Mouse (Mus musculus): ENCODE results near the gene Chad. TPM values are rescaled to one million over a fixed set of nuclear protein-coding genes. Genes with fewer than 3 reads are reported as not detected.

The Chad gene
- total and polyA plus RNA-seq, 3 experiments, result 0.08 to 0.11 TPM; not detected in 1

- no peaks in the 10 kb centered on the region for H3K9me3 ChIP-seq (replicated peaks; ENCODE audit: insufficient read depth, low read length)
- peaks cover 5% of the 10 kb centered on the region in 2 experiments; a peak in 1 of 4 replicates for H3K4me1 ChIP-seq (ENCODE audit: control insufficient read depth in 1 of 2, insufficient read depth in 2 of 2, low read length in 2 of 2)
- peaks cover 0 to 9% of the 10 kb centered on the region in 2 experiments; a peak in 2 of 4 replicates for H3K36me3 ChIP-seq (ENCODE audit: control insufficient read depth in 1 of 2, insufficient read depth in 2 of 2, low read length in 2 of 2)
- 0 out of 4 replicates have a peak, but pooled peaks cover 0 to 2% of the 10 kb centered on the region in 2 experiments for H3K27me3 ChIP-seq (ENCODE audit: control insufficient read depth in 1 of 2, insufficient read depth in 2 of 2, low read length in 2 of 2)
- no peak overlapping the region for H3K9ac ChIP-seq (ENCODE audit: control insufficient read depth, low read depth, low read length, poor library complexity, severe bottlenecking)
- H3K27ac ChIP-seq (ENCODE audit: control insufficient read depth, low read depth, low read length), result no peak overlapping the region
- H3K79me2 ChIP-seq (ENCODE audit: control insufficient read depth, insufficient read depth, low read length, poor library complexity), result no peaks in the 10 kb centered on the region
- TF ChIP-seq USF1 (IDR thresholded peaks at IDR 0.05; ENCODE audit: low read depth, low read length) (no peak), CHD1 (IDR thresholded peaks at IDR 0.05; ENCODE audit: low read depth, low read length) (no peak), UBTF (IDR thresholded peaks at IDR 0.05; ENCODE audit: borderline replicate concordance, insufficient read depth, low read depth, low read length) (no peak), MYC (IDR thresholded peaks at IDR 0.05; ENCODE audit: low read depth, low read length) (no peak), MAX (IDR thresholded peaks at IDR 0.05; ENCODE audit: low read length) (no peak), POLR2AphosphoS2 (IDR thresholded peaks at IDR 0.05; ENCODE audit: low read length) (no peak), ZNF384 (IDR thresholded peaks at IDR 0.05; ENCODE audit: low read depth, low read length) (no peak), RCOR1 (IDR thresholded peaks at IDR 0.05; ENCODE audit: low read depth, low read length) (no peak), TAL1 (IDR thresholded peaks at IDR 0.05; ENCODE audit: low read length) (no peak), MYB (IDR thresholded peaks at IDR 0.05; ENCODE audit: low read depth, low read length) (no peak), TCF12 (IDR thresholded peaks at IDR 0.05; ENCODE audit: low read depth, low read length) (no peak), KAT2A (conservative IDR thresholded peaks at IDR 0.05; ENCODE audit: low read depth, low read length) (no peak), RAD21 (IDR thresholded peaks at IDR 0.05; ENCODE audit: low read depth, low read length) (no peak), MXI1 (IDR thresholded peaks at IDR 0.05; ENCODE audit: low read depth, low read length) (no peak), MAFK (IDR thresholded peaks at IDR 0.05; ENCODE audit: borderline replicate concordance, low read depth, low read length) (no peak), JUND (IDR thresholded peaks at IDR 0.05; ENCODE audit: low read depth, low read length) (no peak), SMC3 (IDR thresholded peaks at IDR 0.05; ENCODE audit: low read depth, low read length) (no peak), GABPA (IDR thresholded peaks at IDR 0.05; ENCODE audit: low read depth, low read length) (no peak), ZKSCAN1 (IDR thresholded peaks at IDR 0.05; ENCODE audit: low read depth, low read length) (no peak), MEF2A (IDR thresholded peaks at IDR 0.05; ENCODE audit: extremely low read depth, insufficient replicate concordance, low read depth, low read length, poor library complexity, severe bottlenecking) (no peak)
- DNase-seq (ENCODE audit: low read depth, low spot score), result no peak
- no peak overlapping the region for H3K4me3 ChIP-seq (ENCODE audit: control insufficient read depth in 1 of 2, insufficient read depth in 1 of 2, low read depth in 2 of 2, low read length in 2 of 2)
Observed at GRCm38 (mm10) chr11:94615494-94615893, 50.6 kb downstream of the Chad start.

GRCm38 (mm10) chr11:94617646-94618045 lies 52.8 kb downstream of the Chad start:
- 0 out of 4 replicates have a peak, but pooled peaks cover 0 to 2% of the 10 kb centered on the region in 2 experiments for H3K27me3 ChIP-seq (ENCODE audit: control insufficient read depth in 1 of 2, insufficient read depth in 2 of 2, low read length in 2 of 2)
- no peak for TF ChIP-seq MXI1 (IDR thresholded peaks at IDR 0.05; ENCODE audit: low read depth, low read length)
- no peak for TF ChIP-seq UBTF (IDR thresholded peaks at IDR 0.05; ENCODE audit: borderline replicate concordance, insufficient read depth, low read depth, low read length)
- no peak for TF ChIP-seq EP300 (IDR thresholded peaks at IDR 0.05; ENCODE audit: low read depth in 1 of 2, low read length in 2 of 2)
- no peak for TF ChIP-seq BHLHE40 (IDR thresholded peaks at IDR 0.05; ENCODE audit: borderline replicate concordance, low read depth, low read length)
- no peak overlapping the region for H3K27ac ChIP-seq (ENCODE audit: control insufficient read depth, low read depth, low read length)
- H3K9ac ChIP-seq (ENCODE audit: control insufficient read depth, low read depth, low read length, poor library complexity, severe bottlenecking), result no peak overlapping the region
- H3K79me2 ChIP-seq (ENCODE audit: control insufficient read depth, insufficient read depth, low read length, poor library complexity), result no peaks in the 10 kb centered on the region
- no peak overlapping the region for H3K4me3 ChIP-seq (ENCODE audit: control insufficient read depth in 1 of 2, insufficient read depth in 1 of 2, low read depth in 2 of 2, low read length in 2 of 2)
- peaks cover 4 to 12% of the 10 kb centered on the region in 2 experiments for H3K4me1 ChIP-seq (ENCODE audit: control insufficient read depth in 1 of 2, insufficient read depth in 2 of 2, low read length in 2 of 2)
- H3K36me3 ChIP-seq (ENCODE audit: control insufficient read depth in 1 of 2, insufficient read depth in 2 of 2, low read length in 2 of 2), result peaks cover 0 to 2% of the 10 kb centered on the region in 2 experiments; a peak in 1 of 4 replicates
- no peaks in the 10 kb centered on the region for H3K9me3 ChIP-seq (replicated peaks; ENCODE audit: insufficient read depth, low read length)
- DNase-seq (ENCODE audit: low read depth, low spot score), result no peak

Data from MEL (cell line).